10 mouse cellular contexts compared by ENCODE assay signal in the genomic region with DNA sequence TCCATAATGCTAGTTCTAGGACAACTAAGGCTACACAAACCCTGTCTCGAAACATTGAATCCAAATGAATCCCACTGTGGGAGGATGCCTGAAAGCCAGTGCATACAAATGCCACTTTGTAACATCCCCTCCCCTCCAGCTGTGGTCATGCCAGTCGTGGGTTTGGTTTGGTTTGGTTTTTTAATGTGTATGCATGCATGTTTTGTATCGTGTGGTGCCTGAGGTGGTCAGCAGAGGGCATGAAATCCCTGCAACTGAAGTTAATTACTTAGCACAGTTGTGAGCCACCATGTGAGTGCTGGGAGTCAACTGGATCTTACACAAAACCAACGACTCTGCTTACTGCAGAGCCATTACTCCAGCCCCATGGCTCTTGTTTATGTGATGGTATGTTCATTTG. TPM values are rescaled to one million over a fixed set of nuclear protein-coding genes. Genes with fewer than 3 reads are reported as not detected.
A peak's percentile ranks its signal among the peaks of the same experiment; 100 is the strongest.
DNase-seq lines count a peak whose midpoint lies in the region; ATAC-seq lines count a peak whose summit lies in the region.
"Had no signal": no experiment of that assay in that cellular context is flagged by ENCODE, and none has a peak within 500 bp of the region (broad histone marks: within the 10 kb centered on the region; RNA-seq: fewer than 3 reads in every experiment).

No protein-coding gene starts in this region.

- ATAC-seq in hindbrain, embryonic 16.5 days, result peak; percentile 79
- peak; percentile 73; the same call in 1 of the 2 replicates for ATAC-seq in neural tube, embryonic 15.5 days (ENCODE audit: low FRiP score)

- WGBS in hindbrain, embryonic 16.5 days, result 46% methylated on average over 4 of the region's 4 CpGs
- WGBS in neural tube, embryonic 15.5 days, result 39% methylated on average over 4 of the region's 4 CpGs

- H3K27ac ChIP-seq in hindbrain, embryonic 16.5 days (ENCODE audit: low read depth, low read length), result no peak overlapping the region
- no peak overlapping the region for H3K27ac ChIP-seq in neural tube, embryonic 15.5 days (replicated peaks)
- H3K27ac ChIP-seq: embryonic facial prominence, embryonic 12.5 days; liver, embryonic 15.5 days had no signal

- H3K36me3 ChIP-seq in hindbrain, embryonic 16.5 days (ENCODE audit: control insufficient read depth, insufficient read depth, low read length), result peaks cover 15% of the 10 kb centered on the region
- peaks cover 19% of the 10 kb centered on the region for H3K36me3 ChIP-seq in neural tube, embryonic 15.5 days

- DNase-seq in cerebellum, postnatal 14 days, result peak; percentile 28 to 51
- no peak for DNase-seq in cerebellum, adult 9-11 months
- DNase-seq in lung, postnatal 10 days, result peak; percentile 21
- no peak for DNase-seq in lung, adult 18-20 months
- no peak for DNase-seq in spleen, postnatal 14 days (ENCODE audit: low spot score in 2 of 2)
- DNase-seq in adrenal gland, postnatal 4 days (ENCODE audit: low spot score in 2 of 2), result no peak

- no peaks in the 10 kb centered on the region for H3K4me1 ChIP-seq in hindbrain, embryonic 16.5 days (ENCODE audit: control insufficient read depth, insufficient read depth, low read depth, low read length)
- no peaks in the 10 kb centered on the region for H3K4me1 ChIP-seq in neural tube, embryonic 15.5 days
- H3K4me1 ChIP-seq: embryonic facial prominence, embryonic 12.5 days; liver, embryonic 15.5 days had no signal

- no peaks in the 10 kb centered on the region for H3K27me3 ChIP-seq in hindbrain, embryonic 16.5 days (replicated peaks; ENCODE audit: control insufficient read depth, insufficient read depth, low read length)
- H3K27me3 ChIP-seq in neural tube, embryonic 15.5 days (replicated peaks), result no peaks in the 10 kb centered on the region
- H3K27me3 ChIP-seq: embryonic facial prominence, embryonic 12.5 days; liver, embryonic 15.5 days had no signal

- no peak overlapping the region for H3K9ac ChIP-seq in hindbrain, embryonic 16.5 days (ENCODE audit: low read depth, low read length)
- H3K9ac ChIP-seq in neural tube, embryonic 15.5 days (replicated peaks), result no peak overlapping the region
- H3K9ac ChIP-seq: embryonic facial prominence, embryonic 12.5 days; liver, embryonic 15.5 days had no signal

- H3K9me3 ChIP-seq in hindbrain, embryonic 16.5 days (ENCODE audit: control insufficient read depth, low read length), result no peaks in the 10 kb centered on the region
- H3K9me3 ChIP-seq in neural tube, embryonic 15.5 days (replicated peaks), result no peaks in the 10 kb centered on the region
- H3K9me3 ChIP-seq: embryonic facial prominence, embryonic 12.5 days; liver, embryonic 15.5 days had no signal

- no peak overlapping the region for H3K4me2 ChIP-seq in hindbrain, embryonic 16.5 days (ENCODE audit: low read length)
- H3K4me2 ChIP-seq in neural tube, embryonic 15.5 days, result no peak overlapping the region
- H3K4me2 ChIP-seq: embryonic facial prominence, embryonic 12.5 days; liver, embryonic 15.5 days had no signal

- H3K4me3 ChIP-seq in hindbrain, embryonic 16.5 days (ENCODE audit: low read length), result no peak overlapping the region
- H3K4me3 ChIP-seq in neural tube, embryonic 15.5 days (replicated peaks), result no peak overlapping the region
- H3K4me3 ChIP-seq: embryonic facial prominence, embryonic 12.5 days; liver, embryonic 15.5 days had no signal

RNA-seq across cellular contexts. Expression of a gene that starts 32.5 kb away (rescaled TPM):
- polyA plus RNA-seq in hindbrain, embryonic 16.5 days (2015; fragmentation: Nextera tagmentation; extraction: Ambion mirVana), result 315 and 352 TPM in 2 replicates
- polyA plus RNA-seq in neural tube, embryonic 15.5 days (2015; fragmentation: Nextera tagmentation; extraction: Ambion mirVana), result 320 and 328 TPM in 2 replicates
- total RNA-seq in adrenal gland, postnatal 4 days (2021), result 100 to 1,000 TPM; 176 to 182 TPM

Comparison
In these comparisons a context has a peak if more than half of its experiments do, and no peak if none do; other contexts are left out.
1. DNase-seq: peak in cerebellum, postnatal 14 days (2 of 2) and lung, postnatal 10 days (single experiment); none in cerebellum, adult 9-11 months (single experiment), lung, adult 18-20 months (0 of 2), spleen, postnatal 14 days (0 of 2) and adrenal gland, postnatal 4 days (0 of 2).